In genomic region chr12:5157021-5157681, GRCm38 (mm10) we compare ENCODE assay signal across 10 mouse cellular contexts.
DNase-seq lines count a peak whose midpoint lies in the region; ATAC-seq and TF ChIP-seq lines count a peak whose summit lies in the region.
"Had no signal": no experiment of that assay in that cellular context is flagged by ENCODE, and none has a peak within 500 bp of the region (broad histone marks: within the 10 kb centered on the region; RNA-seq: fewer than 3 reads in every experiment).

No protein-coding gene starts in this region.

- no peak overlapping the region for H3K4me3 ChIP-seq in kidney, adult 2 months (ENCODE audit: insufficient read depth, low read depth, low read length)
- H3K4me3 ChIP-seq in kidney, embryonic 16.5 days (ENCODE audit: low read length) = no peak overlapping the region
- H3K4me3 ChIP-seq in intestine, postnatal 0 days (ENCODE audit: low read depth, low read length) = no peak overlapping the region

- no peak overlapping the region for H3K4me2 ChIP-seq in kidney, embryonic 16.5 days (replicated peaks; ENCODE audit: low read depth, low read length)
- H3K4me2 ChIP-seq in intestine, postnatal 0 days (replicated peaks; ENCODE audit: low read depth) = no peak overlapping the region

- H3K9me3 ChIP-seq in kidney, embryonic 16.5 days (ENCODE audit: low read length) = no peaks in the 10 kb centered on the region
- no peaks in the 10 kb centered on the region for H3K9me3 ChIP-seq in intestine, postnatal 0 days (ENCODE audit: control insufficient read depth)

- H3K27me3 ChIP-seq in kidney, adult 2 months (replicated peaks; ENCODE audit: control insufficient read depth, insufficient read depth, low read length) = no peaks in the 10 kb centered on the region
- no peaks in the 10 kb centered on the region for H3K27me3 ChIP-seq in kidney, embryonic 16.5 days (ENCODE audit: insufficient read depth, low read length)
- H3K27me3 ChIP-seq in intestine, postnatal 0 days (replicated peaks; ENCODE audit: control insufficient read depth, insufficient read depth, low read length) = no peaks in the 10 kb centered on the region

- TF ChIP-seq CTCF in kidney, adult 2 months (conservative IDR thresholded peaks at IDR 0.05; ENCODE audit: insufficient read depth, insufficient read length, low read depth, low read length) = no peak
- TF ChIP-seq CTCF in intestine, postnatal 0 days (IDR thresholded peaks at IDR 0.05; ENCODE audit: low read depth) = no peak

- 72% methylated on average over 6 of the region's 6 CpGs for WGBS in kidney, adult 2 months
- 81% methylated on average over 6 of the region's 6 CpGs for whole genome bisulfite sequencing in kidney, embryonic 16.5 days
- 81% methylated on average over 6 of the region's 6 CpGs for WGBS in intestine, postnatal 0 days

- no peak overlapping the region for H3K9ac ChIP-seq in kidney, embryonic 16.5 days (replicated peaks; ENCODE audit: low read length)
- no peak overlapping the region for H3K9ac ChIP-seq in intestine, postnatal 0 days (ENCODE audit: low read depth, low read length)

- H3K27ac ChIP-seq in kidney, adult 2 months (ENCODE audit: insufficient read depth, low read depth, low read length) = no peak overlapping the region
- H3K27ac ChIP-seq in kidney, embryonic 16.5 days (ENCODE audit: low read length) = no peak overlapping the region
- no peak overlapping the region for H3K27ac ChIP-seq in intestine, postnatal 0 days (ENCODE audit: low read depth, low read length)

- no peak for ATAC-seq in kidney, embryonic 16.5 days (ENCODE audit: low FRiP score, low TSS enrichment)
- ATAC-seq in frontal cortex, adult (ENCODE audit: low TSS enrichment) = peak; percentile 72
- no peak for ATAC-seq in intestine, postnatal 0 days
- ATAC-seq: lung, postnatal 0 days had no signal

- no peaks in the 10 kb centered on the region for H3K36me3 ChIP-seq in kidney, adult 2 months (ENCODE audit: control insufficient read depth, insufficient read depth, low read length)
- no peaks in the 10 kb centered on the region for H3K36me3 ChIP-seq in kidney, embryonic 16.5 days (ENCODE audit: insufficient read depth, low read length)
- no peaks in the 10 kb centered on the region for H3K36me3 ChIP-seq in intestine, postnatal 0 days (ENCODE audit: control insufficient read depth, insufficient read depth)

- intact Hi-C loops in left cerebral cortex, postnatal 36 days (cut with DNase I) = no loop called here

- no peaks in the 10 kb centered on the region for H3K4me1 ChIP-seq in kidney, adult 2 months (ENCODE audit: control insufficient read depth, insufficient read depth, low read length)
- H3K4me1 ChIP-seq in kidney, embryonic 16.5 days (ENCODE audit: insufficient read depth, low read length) = no peaks in the 10 kb centered on the region
- no peaks in the 10 kb centered on the region for H3K4me1 ChIP-seq in intestine, postnatal 0 days (replicated peaks; ENCODE audit: control insufficient read depth, insufficient read depth, low read length)

- DNase-seq in kidney, adult 2 months = peak; percentile 33
- peak; percentile 74 for DNase-seq in layer of hippocampus, adult 11-12 months (ENCODE audit: low spot score)
- peak; percentile 69 to 79 for DNase-seq in left cerebral cortex, postnatal 36 days (ENCODE audit: low spot score in 2 of 2)
- no peak for DNase-seq in ovary, postnatal 36 days (ENCODE audit: low spot score)
- DNase-seq: adrenal gland, postnatal 10 days; embryo, embryonic 11 days had no signal

- no peak for TF ChIP-seq POLR2A in kidney, adult 2 months (IDR thresholded peaks at IDR 0.05; ENCODE audit: low read depth, low read length)
